Mouse (Mus musculus) ES-CJ7 (cell line): ENCODE measurements around the gene Fancf.

Source experiments
- DNase-seq: peaks from one replicate; pipeline ENCODE4 v3.0.0; 2011; ENCODE audit warnings: low read depth, low spot score

Fancf gene

DNA sequence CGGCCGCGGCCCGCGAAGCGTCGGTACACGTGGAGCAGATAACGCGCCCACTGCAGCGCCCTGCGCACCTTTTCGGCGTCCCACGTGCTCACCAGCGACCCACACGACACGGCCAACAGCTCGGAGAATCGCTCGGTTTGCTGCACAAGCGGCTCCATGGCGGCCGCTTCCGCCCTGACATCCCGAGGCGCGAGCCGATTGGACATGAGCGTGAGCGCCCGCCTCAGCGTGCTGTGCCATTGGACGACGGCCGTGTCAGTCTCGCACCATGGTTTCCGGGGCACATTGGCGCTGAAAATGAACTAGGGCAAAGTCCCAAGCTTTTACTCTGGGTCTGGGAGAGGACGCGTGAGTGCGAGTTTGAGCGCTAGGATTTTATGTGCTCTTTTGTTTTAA lies at the start of gene Fancf:
Gene Fancf, minus strand, starts transcription at position 171 of the 396 bp plus-strand sequence.
- peak; percentile 94 for DNase-seq

DNA sequence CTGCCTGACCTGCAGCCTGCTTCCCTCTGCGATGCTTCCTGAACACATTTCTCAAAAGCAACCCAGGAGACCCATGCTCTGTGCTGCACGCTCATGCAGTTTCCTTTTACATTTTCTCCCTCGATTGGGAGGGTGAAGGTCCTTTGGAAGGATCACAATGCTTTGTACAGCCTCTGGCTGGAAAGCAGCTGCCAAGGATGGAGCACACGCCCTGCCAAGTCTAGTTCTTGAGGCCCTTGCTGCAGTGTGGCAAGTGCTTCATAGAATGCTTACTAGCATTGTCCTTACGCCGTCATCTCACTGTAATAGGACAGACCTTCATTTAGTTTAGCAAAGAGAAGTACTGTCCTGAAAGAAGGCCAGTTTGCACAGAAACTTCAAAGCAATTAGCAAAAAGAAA lies 37.0 kb upstream of the Fancf start:
- no peak for DNase-seq

DNA sequence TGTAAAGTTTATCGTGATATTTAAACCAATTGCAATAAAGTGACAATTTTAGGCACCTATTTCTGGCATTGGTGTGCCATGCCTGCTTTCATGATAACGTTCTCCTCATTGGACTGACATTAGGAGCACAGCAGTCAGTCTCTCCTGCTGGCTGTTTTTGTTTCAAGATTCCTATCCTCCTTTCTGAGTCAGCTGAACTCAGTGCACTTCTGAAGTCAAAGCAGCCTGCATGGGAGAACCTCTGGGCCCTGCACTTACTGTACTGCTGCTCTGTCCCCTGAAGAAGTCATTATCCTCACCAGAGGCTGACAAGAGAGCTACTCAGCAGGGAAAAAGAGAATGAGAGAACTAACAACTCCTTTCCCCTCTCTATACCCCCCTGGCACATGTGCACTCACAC lies 32.9 kb upstream of the Fancf start:
- DNase-seq = no peak

DNA sequence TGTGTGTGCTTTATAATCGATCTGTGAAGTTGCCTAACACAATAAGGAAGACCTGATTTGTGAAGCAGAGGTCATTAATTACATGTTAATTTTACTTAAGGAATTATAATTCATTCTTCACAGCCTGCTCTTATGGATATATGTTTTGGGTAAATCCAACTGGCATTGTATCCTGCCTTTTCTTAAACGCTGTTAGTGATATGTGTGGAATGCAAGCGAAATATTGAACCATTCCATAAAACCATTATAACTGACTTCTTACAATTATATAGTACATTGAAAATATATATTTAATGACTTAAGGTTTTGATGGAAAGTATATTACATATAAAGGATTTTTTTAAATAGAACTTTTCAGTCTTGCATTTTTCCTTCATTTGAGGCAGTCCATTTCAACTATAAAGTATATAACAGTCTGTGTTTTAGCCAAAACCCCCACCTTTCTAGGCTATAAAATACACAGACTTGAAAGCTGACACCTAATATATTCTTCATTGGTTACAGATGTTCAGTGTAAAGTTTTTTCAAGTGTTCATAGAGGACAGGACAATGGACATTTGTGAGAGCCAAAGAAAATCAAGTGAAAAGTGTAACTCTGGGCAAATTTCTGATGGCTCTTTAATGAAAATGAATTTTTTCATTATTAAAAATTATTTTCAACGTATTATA lies 32.2 kb upstream of the Fancf start:
- no peak for DNase-seq

DNA sequence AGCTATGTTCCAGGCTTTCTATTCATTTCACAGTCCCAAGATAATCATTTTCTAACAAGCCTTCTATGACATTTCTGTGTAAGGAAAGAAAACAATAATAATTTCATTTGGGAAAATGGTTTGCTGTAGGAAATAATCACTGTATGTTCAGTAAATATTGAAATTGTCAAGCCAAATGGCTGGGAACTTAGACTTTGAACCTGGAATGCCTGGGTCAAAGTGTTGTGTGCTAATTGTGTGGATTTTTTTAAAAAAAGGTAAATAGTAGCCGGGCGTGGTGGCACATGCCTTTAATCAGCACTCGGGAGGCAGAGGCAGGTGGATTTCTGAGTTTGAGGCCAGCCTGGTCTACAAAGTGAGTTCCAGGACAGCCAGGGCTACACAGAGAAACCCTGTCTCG lies 30.9 kb upstream of the Fancf start:
- DNase-seq = no peak

DNA sequence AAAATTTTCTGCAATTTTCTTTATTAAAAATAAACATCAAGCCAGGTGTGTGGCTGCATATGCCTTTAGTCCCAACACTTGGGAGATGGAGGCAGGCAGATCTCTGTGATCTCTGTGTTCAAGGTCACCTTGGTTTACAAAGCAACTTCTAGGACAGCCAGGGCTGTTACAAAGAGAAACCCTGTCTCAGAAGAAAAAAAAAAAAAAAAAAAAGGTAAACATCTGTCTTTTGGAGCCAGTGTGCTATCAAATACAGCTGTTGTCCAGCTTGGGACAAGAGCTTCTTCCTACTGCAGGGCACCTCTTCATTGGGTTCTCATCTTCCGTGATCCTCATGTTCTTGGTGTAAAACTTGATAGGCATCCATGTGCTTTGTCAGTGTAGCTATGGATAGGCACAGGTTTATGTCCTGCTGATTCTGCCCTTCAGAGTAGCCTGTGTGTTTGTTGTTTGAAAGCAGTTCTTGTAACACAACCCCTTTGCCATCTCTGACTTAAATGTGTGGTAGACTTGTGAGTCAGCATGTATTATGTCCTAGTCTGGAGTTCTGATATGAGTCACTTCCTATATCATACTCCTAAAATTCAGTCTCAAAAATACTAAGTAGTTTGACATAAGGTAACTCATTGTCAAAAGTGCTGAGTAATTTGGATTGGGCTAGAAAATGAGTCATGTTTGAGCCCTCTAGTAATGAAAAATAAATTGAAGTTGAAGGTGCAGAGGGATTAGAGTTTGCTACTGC lies 30.3 kb upstream of the Fancf start:
- DNase-seq = no peak

DNA sequence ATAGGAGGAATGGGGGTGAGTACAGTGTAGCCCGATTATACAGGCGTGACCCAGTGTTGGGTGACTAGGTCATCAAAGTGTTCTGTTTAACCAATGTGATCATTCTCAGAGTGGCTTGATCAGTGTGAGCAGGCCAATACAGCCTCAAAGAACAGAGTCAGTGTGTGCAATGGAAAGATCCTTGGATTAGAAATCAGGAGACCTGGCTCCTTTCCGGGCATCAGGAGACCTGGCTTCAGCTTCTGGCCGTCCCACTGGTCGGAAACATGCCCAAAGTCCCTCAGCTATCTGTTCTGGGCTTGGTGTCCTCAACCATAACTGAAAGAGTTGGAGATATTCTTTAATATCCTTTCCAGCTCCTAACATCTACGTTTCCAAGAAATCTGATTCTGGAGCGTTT lies 27.5 kb upstream of the Fancf start:
- DNase-seq = no peak

DNA sequence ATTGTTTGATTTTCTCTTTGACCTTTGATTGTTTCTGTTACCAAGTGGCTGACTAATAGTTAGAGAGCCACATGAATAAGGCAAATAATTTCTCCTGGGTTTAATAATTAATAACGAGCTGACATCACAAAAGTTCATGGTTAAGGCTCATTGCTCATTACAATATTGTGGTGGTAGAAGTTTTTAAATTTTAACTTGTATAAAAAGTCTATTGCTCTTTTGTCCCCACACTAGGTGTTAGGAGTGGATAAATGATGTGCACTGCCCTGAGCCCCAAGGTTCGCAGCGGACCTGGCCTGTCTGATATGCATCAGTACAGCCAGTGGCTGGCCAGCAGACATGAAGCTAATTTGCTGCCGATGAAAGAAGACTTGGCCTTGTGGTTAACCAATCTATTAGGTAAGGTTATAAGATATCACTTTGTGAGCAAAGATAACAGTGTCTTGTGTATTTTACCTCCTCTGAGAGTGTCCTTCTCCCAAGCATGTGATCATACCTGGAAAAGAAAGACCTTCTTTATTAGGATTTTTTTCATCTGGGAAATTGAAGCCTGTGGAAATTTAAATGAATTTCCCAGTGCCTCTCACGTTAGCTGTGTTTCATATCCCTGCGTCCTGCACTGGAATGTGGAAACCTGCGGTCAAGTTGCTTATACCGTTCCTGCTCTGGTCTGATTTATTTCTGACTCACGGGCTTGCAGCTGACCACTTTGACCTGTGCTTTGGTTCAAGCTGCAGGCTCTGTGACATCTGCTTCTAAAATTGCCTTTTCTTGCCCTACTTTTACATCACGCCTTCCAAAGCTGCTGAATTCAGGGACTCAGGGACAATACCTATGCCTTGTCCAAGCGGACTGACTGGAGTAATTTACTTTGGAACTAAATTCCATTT lies 25.9 kb upstream of the Fancf start:
- no peak for DNase-seq

DNA sequence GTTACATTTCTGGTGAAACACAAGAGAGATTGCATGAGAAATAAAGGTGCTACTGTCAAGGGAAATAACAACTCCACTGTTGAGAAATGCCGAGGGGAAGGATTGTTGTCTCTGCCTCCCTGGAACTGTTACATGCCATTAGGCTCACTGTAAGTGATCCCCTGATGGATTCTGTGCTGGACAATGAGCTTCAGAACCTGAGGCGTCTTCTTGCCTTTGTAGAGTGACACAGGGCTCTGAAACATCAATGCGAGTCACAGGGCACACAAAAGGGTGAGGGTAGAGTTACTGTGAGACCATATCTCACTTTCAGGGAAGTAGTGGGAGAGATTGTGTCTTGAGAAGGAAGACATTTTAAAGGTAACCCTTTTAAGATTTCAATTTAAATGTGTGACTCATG lies 23.3 kb upstream of the Fancf start:
- DNase-seq = no peak

DNA sequence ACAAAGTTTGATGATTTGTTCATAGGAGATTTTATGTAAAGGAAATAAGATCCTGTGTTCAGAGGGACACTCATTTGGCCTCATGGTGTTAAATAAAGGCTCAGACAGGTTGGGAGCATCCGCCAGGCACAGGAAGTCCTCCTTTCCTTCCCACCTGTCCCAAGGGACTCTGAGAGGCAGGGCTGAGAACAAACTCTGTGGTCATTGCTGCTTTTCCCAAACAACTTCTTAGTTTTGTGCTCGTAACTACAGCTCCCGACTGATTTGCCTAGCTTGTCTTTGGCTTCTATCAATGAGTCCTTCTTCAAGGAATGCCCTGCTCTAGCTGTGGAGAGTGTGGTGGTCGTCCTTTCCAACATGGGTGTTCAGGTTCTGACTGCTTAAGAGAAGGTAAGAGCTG lies 18.1 kb upstream of the Fancf start:
- DNase-seq = no peak

DNA sequence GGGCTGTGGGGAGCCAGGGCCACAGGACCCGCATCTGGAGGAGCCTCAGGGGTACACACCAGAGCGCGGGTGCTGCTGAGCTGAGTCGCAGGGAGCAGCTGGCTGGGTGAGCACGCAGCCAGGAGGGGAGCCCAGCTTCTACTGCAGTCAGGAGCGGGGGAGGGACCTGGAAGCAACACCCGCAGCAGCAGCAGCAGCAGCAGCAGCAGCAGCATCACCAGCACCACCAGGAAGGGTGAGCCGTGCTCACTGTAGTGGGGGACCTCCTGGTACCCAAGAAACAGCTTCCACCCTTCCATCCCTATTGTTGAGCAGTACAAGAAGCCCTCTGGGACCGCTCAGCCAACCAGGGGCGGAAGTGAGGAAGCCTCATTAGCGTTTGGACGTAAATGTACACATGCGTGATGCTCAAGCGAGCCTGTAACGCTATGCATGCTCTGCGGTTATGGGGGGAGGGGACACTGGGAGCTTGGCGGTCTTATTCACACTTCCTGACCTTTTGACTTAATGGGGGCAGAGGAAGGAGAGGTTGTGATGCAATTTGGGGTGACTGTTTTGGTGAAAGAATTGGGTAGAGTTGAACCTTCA lies 17.2 kb upstream of the Fancf start:
- peak; percentile 47 for DNase-seq

DNA sequence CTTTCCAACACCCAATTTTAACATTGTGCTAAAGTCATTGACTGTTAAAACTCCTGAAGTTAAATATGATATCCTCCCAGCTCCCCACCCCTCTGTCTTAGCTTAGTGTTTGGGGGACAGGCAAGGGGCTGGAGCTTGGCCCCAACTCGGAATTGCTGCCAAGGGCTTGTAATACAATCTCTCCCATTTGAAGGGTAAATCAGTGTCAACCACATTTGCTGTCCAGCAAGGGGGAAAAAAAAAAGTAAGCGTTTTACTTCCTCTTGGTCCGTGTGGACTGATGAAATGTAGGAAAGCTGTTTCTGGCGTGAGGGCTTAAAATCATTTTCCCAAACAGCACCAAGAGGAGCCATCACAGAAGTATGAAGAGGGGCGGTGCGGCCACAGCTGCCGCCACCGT lies 16.7 kb upstream of the Fancf start:
- DNase-seq = peak; percentile 11

DNA sequence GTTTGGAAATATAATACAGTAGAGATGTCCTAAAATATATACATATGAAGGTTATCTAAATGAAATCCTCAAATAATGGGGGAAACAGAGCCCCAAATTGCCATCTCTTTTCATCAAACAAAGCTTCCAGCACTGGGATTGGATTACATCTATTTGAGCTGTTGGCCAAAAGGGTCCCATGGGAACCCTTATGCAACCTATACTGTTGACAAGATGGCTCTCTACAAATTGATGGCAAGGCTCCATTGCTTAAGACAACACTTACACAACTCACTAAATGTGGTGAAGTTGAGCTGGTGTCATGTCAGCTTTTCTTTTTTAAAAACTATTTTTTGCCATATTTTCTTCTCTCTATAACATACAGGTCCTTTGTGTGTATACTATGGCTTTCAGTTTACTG lies 14.2 kb upstream of the Fancf start:
- no peak for DNase-seq

DNA sequence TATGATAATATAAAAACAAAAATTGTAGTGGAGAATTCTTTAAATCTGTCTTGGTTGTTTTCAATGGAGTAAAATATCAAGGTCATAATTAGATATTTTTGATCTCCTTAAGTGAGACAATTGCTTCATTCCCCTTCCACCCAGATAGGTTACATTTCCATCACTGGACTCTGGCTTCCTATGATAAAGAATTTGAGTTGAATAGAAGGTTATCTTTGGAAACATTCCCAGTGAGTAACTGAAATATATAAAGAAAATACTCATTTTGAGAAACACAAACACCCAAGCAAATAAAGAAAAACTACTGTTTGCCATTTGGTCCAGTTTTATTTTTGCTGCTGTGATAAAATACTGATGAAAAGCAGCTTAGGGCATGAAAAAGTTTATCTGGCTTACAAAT lies 10.5 kb upstream of the Fancf start:
- no peak for DNase-seq

DNA sequence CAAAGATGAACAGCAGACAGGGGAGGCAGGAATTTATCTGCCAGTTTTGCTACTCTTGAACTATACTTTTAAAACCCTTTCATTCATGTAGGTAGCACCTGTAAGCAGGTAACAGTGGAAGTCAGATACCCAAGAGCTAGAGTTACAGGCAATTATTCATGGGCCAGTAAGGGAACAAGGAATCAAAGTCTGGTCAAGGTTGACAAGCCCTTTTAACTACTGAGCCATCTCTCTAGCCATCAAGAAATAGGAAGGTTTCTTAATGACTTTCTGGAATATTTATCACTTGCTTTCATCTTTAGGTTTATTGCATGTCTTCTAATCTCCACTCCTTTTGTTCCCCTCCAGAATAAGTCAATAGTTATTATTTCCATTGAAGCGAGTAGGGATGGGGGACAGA lies 10.0 kb upstream of the Fancf start:
- DNase-seq = no peak

DNA sequence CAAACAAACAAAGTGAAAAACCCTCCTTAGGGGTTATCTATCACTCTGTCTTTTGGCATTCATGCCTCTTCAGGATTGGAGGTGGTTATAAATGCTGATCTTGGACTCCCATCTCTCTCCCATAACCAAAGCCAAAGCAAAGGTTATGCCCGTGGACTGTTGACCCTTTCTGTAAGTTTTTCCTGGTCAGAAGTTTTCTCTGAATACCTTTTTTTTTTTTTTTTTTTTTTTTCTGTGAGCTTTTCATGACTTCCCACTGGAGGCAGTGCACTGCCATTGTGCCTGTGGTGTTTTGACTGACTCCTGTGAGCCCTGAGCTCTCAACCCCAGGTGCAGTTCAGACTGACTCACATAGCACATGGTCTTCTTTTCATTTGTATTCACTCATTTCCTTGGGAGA lies 5.9 kb upstream of the Fancf start:
- DNase-seq = no peak

DNA sequence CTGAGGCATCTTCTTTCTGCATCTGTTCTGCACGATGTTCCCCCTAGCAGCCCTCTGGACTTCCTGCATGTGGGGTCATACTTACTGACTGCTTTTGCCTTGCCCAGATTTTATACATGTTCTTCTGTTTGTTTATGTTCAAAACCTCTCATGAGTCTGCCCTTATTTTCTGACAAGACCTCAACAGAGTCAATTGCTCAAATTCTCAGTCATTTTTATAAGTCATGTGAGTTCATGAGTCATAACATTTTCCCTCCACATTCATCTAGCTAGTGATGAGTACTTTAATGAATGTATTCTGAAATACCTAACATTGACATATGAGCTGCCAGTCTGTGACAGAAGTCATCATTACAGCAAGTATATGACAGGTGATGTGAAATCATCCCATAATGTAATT lies 3.3 kb upstream of the Fancf start:
- DNase-seq = no peak

DNA sequence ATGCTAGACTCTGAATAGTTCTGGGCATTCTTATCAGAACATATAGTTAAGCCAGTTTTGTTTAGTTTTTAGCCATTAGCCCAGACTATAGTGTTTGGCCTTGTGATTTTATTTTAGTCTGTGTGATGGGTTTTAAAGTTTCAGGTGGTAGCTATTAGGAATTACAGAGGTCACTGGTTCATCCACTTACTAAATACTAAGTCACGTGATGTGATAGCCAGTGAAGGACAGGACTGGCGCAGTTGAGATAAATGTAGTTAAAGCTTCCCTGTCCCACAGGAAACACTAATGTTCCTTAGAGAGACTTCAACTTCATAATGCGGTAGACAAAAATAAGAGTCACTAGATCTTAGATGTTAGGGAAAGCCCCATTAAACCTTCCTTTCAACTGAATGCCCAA lies 775 bp upstream of the Fancf start:
- DNase-seq = peak; percentile 21

DNA sequence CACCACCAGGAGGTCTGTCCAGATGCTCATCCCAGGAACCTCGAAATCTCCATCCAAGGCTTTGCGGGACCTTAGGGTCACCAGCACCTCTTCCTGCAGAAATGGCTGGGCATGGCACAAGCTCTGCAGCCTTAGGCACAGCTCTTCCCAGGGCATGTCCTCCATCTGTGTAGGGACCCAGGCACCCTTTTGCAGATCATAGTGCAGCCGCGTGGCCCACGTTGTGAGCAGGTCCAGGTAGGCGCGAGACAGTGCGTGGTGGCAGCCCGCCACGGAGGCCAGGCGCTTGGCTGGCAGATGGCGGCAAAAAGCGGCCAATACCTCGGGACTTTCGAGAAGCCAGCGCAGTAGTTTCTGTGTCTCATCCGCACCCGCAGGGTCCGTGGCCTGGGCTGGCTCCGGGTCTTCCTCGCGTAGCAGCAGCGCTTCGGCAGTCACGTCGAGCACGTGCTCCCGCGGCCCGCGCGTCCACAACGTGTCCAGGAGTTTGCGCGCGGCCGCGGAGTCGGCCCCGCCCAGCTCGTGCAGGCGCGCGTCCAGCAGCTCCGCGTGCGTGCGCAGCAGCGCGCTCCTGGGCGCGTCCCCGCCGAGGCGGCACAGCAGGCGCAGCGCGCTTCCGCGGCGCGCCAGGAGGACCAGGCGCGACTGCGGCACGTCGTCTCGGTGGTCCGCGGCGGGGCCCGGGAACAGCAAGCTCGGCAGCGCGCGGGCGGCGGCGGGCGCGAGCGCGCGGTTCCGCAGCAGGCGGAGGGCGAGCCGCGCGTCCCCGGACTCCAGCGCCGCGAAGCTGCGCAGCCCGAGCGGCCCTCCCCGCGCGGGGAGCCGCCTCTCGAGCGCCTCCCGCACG lies 594 bp downstream of the Fancf start, which contains the start of gene Gas2:
Gene Gas2, plus strand, starts transcription at position 766 of the 847 bp plus-strand sequence.
- DNase-seq = peak; percentile 85

DNA sequence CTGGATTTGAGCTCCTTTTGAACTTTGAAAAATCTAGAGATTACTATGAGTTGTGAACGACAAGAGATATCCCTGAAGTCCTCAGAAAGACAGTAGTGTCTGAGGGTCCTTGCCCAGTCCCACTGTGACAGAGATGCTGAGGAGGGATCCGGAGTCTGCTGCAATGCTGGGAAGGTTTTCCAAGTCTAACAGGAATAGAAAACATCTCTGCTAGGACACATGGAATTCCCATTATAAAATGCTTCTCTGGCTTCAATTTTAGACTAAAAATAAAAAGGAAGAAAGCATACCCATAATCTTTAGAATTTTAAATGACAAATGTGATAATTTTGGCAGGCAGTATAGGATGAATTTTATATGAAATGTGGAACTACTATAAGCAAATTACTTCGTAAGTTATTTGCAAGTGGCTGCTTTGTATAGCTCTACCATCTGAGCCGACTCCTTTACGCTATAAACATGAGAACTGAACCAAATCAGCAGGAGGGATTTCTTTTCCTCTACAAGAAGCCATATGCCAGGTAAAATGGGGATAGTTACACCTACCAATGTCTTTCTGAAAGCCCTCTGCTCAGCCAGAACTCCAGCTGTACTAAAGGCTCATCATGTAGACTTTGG lies 10.1 kb downstream of the Fancf start:
- DNase-seq = no peak

DNA sequence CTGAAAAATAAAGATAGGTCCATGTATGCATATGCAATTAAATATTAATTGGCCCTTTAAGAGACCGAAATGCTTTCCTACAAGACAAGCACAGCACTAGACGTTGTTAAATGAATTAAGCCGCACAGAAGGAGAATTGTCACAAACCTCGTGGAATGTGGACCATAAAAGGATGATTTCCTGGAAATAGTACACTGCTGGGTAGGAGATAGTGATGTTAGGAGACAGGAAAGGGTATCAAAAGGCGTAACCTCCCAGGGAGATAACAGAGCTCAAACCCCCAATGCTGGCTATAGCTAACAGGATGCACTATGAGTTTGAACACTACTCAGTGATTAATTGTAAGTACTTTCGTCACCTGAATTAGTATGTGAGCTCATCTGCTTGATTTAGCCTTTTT lies 11.2 kb downstream of the Fancf start:
- DNase-seq = no peak
